Mouse (Mus musculus) thymus, adult 2 months (tissue): ENCODE measurements around the gene Tsks.

ENCODE experiments used
- CTCF ChIP-seq: fragments of 200-500 bp; IDR thresholded peaks from 2 replicates; pipeline ENCODE4 v1.5.1; 2012; ENCODE audit warnings: mild to moderate bottlenecking, control low read depth, low read length, moderate library complexity, borderline replicate concordance; ENCODE audit not compliant: control insufficient read depth, poor library complexity, insufficient read depth; ENCODE audit errors: extremely low read depth
- POLR2A ChIP-seq: fragments of 200-500 bp; IDR thresholded peaks from 2 replicates; pipeline ENCODE4 v1.6.1; 2012; ENCODE audit warnings: mild to moderate bottlenecking, low read length, control low read depth, moderate library complexity; ENCODE audit not compliant: control insufficient read depth, poor library complexity, insufficient read depth; ENCODE audit errors: extremely low read depth

DNA sequence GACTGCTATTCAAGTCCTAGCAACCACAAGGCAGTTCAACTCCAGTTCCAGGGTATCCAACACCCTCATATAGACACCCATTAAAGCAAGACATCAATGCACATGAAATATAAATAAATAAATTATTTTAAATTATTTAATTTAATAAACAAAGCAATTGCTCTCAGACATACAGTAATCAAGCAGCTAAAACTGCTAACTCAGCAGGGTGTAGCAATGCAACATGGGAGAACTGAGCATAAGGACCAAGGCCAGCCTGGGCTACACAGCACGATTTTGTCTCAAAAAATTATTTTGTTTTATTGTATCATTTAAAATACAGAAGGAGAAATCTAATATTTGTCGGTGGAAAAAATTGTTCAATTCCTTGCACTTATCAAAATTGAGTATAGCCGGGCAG is 48.8 kb upstream of the Tsks start:
- TF ChIP-seq CTCF (no peak), POLR2A (no peak)
